Comparison of ENCODE assay signal across 8 mouse cellular contexts in the genomic region with DNA sequence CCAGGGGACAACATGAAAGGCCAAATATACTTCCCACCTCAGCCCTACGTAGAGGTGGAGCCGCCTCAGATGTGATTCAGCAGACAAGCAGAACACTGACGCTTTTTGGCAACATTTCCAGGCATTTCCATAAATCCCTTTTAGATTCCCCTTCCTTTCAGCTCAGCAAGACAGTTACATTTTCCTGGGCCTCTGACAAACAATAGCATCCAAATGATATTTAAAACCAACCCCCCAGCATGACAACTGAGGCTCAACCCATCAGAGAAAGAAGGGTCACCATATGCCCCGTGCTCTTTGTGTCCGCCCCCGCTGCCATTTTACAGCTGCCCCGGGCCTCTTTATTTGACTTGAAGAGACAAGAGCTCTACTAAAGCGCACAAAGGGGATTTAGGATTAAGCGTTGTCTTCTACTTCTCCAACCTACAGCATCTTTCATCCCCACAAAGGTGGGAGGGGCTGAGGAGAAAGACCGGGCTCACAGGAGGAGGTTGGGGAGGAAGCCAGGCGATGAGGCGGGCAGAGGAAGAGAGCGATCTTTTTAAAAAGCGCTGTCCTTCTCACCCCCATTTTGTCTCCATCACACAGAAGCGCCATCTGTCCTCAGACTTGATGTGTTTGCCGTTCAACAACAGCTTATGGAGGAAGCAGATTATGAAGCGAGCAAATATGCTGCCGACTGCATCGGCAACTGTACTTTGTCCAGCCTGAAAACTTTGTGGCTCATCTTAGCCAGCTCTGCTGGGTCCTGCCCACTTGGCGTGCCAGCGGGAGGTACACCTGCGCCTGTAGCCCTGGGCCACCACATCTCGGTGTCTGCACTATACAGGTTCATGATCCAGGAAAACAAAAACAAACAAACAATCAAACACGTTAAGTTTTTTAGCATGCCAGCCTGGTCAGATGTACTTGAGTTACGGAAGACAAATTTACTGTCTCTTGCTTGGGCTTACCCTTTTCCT. TPM values are rescaled to one million over a fixed set of nuclear protein-coding genes. Genes with fewer than 3 reads are reported as not detected.
A peak's percentile ranks its signal among the peaks of the same experiment; 100 is the strongest.
DNase-seq lines count a peak whose midpoint lies in the region; ATAC-seq and TF ChIP-seq lines count a peak whose summit lies in the region.

No protein-coding gene starts in this region.

- H3K4me3 ChIP-seq in stomach, embryonic 14.5 days (ENCODE audit: low read depth, low read length): no peak overlapping the region; the same call in 1 of the 2 replicates
- no peak overlapping the region for H3K4me3 ChIP-seq in stomach, postnatal 0 days (ENCODE audit: low read depth, low read length)
- H3K4me3 ChIP-seq in forebrain, embryonic 10.5 days: peak overlapping the region; percentile 40
- peak overlapping the region; percentile 14 for H3K4me3 ChIP-seq in neural tube, embryonic 14.5 days (ENCODE audit: low read depth, low read length)
- no peak overlapping the region for H3K4me3 ChIP-seq in gastrocnemius, adult 2 months

- no peaks in the 10 kb centered on the region for H3K9me3 ChIP-seq in stomach, embryonic 14.5 days (ENCODE audit: control insufficient read depth, low read depth, low read length)
- no peaks in the 10 kb centered on the region for H3K9me3 ChIP-seq in stomach, postnatal 0 days (ENCODE audit: control insufficient read depth, low read length)
- no peaks in the 10 kb centered on the region for H3K9me3 ChIP-seq in forebrain, embryonic 10.5 days
- H3K9me3 ChIP-seq in neural tube, embryonic 14.5 days (ENCODE audit: control insufficient read depth, low read length): no peaks in the 10 kb centered on the region

- no peaks in the 10 kb centered on the region for H3K36me3 ChIP-seq in stomach, embryonic 14.5 days (ENCODE audit: control insufficient read depth, insufficient read depth, low read length)
- H3K36me3 ChIP-seq in stomach, postnatal 0 days (ENCODE audit: control insufficient read depth, insufficient read depth, low read length): no peaks in the 10 kb centered on the region
- no peaks in the 10 kb centered on the region for H3K36me3 ChIP-seq in forebrain, embryonic 10.5 days (replicated peaks)
- no peaks in the 10 kb centered on the region for H3K36me3 ChIP-seq in neural tube, embryonic 14.5 days (ENCODE audit: control insufficient read depth, insufficient read depth, low read length)

- 0 out of 2 replicates have a peak, but pooled peaks cover 2% of the 10 kb centered on the region for H3K4me1 ChIP-seq in stomach, embryonic 14.5 days (ENCODE audit: control insufficient read depth, insufficient read depth, low read length)
- no peaks in the 10 kb centered on the region for H3K4me1 ChIP-seq in stomach, postnatal 0 days (replicated peaks; ENCODE audit: control insufficient read depth, insufficient read depth)
- peaks cover 15% of the 10 kb centered on the region for H3K4me1 ChIP-seq in forebrain, embryonic 10.5 days
- peaks cover 10% of the 10 kb centered on the region; the same call in 1 of the 2 replicates for H3K4me1 ChIP-seq in neural tube, embryonic 14.5 days (ENCODE audit: control insufficient read depth, insufficient read depth, low read length)

- H3K27ac ChIP-seq in stomach, embryonic 14.5 days (ENCODE audit: low read length): no peak overlapping the region
- no peak overlapping the region for H3K27ac ChIP-seq in stomach, postnatal 0 days (replicated peaks)
- peak overlapping the region; percentile 56 for H3K27ac ChIP-seq in forebrain, embryonic 10.5 days
- H3K27ac ChIP-seq in neural tube, embryonic 14.5 days (ENCODE audit: low read depth, low read length): no peak overlapping the region
- H3K27ac ChIP-seq in gastrocnemius, adult 2 months: no peak overlapping the region

- intact Hi-C loops in gastrocnemius, adult 2 months (cut with DNase I): no loop called here

- H3K9ac ChIP-seq in stomach, embryonic 14.5 days (replicated peaks; ENCODE audit: low read depth, low read length): no peak overlapping the region
- no peak overlapping the region for H3K9ac ChIP-seq in stomach, postnatal 0 days (ENCODE audit: low read length)
- peak overlapping the region; percentile 41; the same call in 1 of the 2 replicates for H3K9ac ChIP-seq in neural tube, embryonic 14.5 days (replicated peaks; ENCODE audit: low read depth, low read length)

- 43% methylated on average over 25 of the region's 25 CpGs for WGBS in stomach, embryonic 14.5 days
- WGBS in stomach, postnatal 0 days: 43% methylated on average over 25 of the region's 25 CpGs
- 15% methylated on average over 25 of the region's 25 CpGs for WGBS in forebrain, embryonic 10.5 days
- 18% methylated on average over 25 of the region's 25 CpGs for WGBS in neural tube, embryonic 14.5 days

- DNase-seq in stomach, postnatal 0 days (ENCODE audit: low spot score): no peak
- DNase-seq in forebrain, embryonic 10.5 days (ENCODE audit: extremely low spot score, low spot score): peak; percentile 46
- peak; percentile 51 to 57 for DNase-seq in layer of hippocampus, postnatal 14 days (ENCODE audit: low spot score in 2 of 2)
- DNase-seq in gastrocnemius, adult 2 months: no peak
- DNase-seq in yolk sac, embryonic 10.5 days (ENCODE audit: low spot score): no peak

- no peak for TF ChIP-seq CTCF in stomach, postnatal 0 days (IDR thresholded peaks at IDR 0.05; ENCODE audit: low read depth)
- TF ChIP-seq CTCF in gastrocnemius, adult 2 months (IDR thresholded peaks at IDR 0.05): no peak

- H3K27me3 ChIP-seq in stomach, embryonic 14.5 days (ENCODE audit: control insufficient read depth, insufficient read depth, low read length): no peaks in the 10 kb centered on the region
- no peaks in the 10 kb centered on the region for H3K27me3 ChIP-seq in stomach, postnatal 0 days (ENCODE audit: control insufficient read depth, insufficient read depth, low read length)
- H3K27me3 ChIP-seq in forebrain, embryonic 10.5 days (ENCODE audit: poor library complexity, severe bottlenecking): peaks cover 97% of the 10 kb centered on the region
- no peaks in the 10 kb centered on the region for H3K27me3 ChIP-seq in neural tube, embryonic 14.5 days (ENCODE audit: control insufficient read depth, insufficient read depth, low read length)

- ATAC-seq in stomach, embryonic 14.5 days (ENCODE audit: insufficient number of reproducible peaks, insufficient read depth, low FRiP score, low read depth): no peak
- no peak for ATAC-seq in stomach, postnatal 0 days (ENCODE audit: low FRiP score, low TSS enrichment)
- ATAC-seq in neural tube, embryonic 14.5 days (ENCODE audit: low read depth): 0 out of 2 replicates have a peak, but pooled peaks have one; percentile 31
- ATAC-seq in megakaryocyte progenitor cell, adult 5-6 weeks (replicated peaks; ENCODE audit: poor library complexity): no peak

- peak overlapping the region; percentile 23; the same call in 1 of the 2 replicates for H3K4me2 ChIP-seq in stomach, embryonic 14.5 days (replicated peaks; ENCODE audit: low read depth, low read length)
- no peak overlapping the region for H3K4me2 ChIP-seq in stomach, postnatal 0 days (replicated peaks; ENCODE audit: low read depth)
- H3K4me2 ChIP-seq in neural tube, embryonic 14.5 days (ENCODE audit: low read depth, low read length): peak overlapping the region; percentile 46

- TF ChIP-seq EP300 in stomach, postnatal 0 days (optimal IDR thresholded peaks at IDR 0.05): no peak

RNA-seq across cellular contexts. Expression of gene Cdca7, which starts 53.7 kb away (rescaled TPM):
- polyA plus RNA-seq in stomach, embryonic 14.5 days (2014; fragmentation: Nextera tagmentation; extraction: Ambion mirVana): 151 and 157 TPM in 2 replicates
- polyA plus RNA-seq in stomach, postnatal 0 days (2015; fragmentation: Nextera tagmentation; extraction: Ambion mirVana): 40.3 and 42.7 TPM in 2 replicates
- 280 and 291 TPM in 2 replicates for polyA plus RNA-seq in forebrain, embryonic 10.5 days (2016; fragmentation: Nextera tagmentation; extraction: Ambion mirVana)
- 1 to 10 TPM; 5.2 to 6.7 TPM for total RNA-seq in layer of hippocampus, postnatal 14 days (2021)
- 12.8 and 15.5 TPM in 2 replicates for polyA plus RNA-seq in neural tube, embryonic 14.5 days (2014; fragmentation: Nextera tagmentation; extraction: Ambion mirVana)
- 155 and 165 TPM in 2 replicates for total RNA-seq in megakaryocyte progenitor cell, adult 5-6 weeks (2015)
- 221 and 252 TPM in 2 replicates for total RNA-seq in megakaryocyte progenitor cell, adult 5-6 weeks (2017)
- under 1 TPM; 0.36 to 0.99 TPM for total RNA-seq in gastrocnemius, adult 2 months (2021)

Comparison
In these comparisons a context has a peak if more than half of its experiments do, and no peak if none do; other contexts are left out.
1. H3K4me3 ChIP-seq: peak in forebrain, embryonic 10.5 days (single experiment) and neural tube, embryonic 14.5 days (single experiment); none in stomach, embryonic 14.5 days (single experiment), stomach, postnatal 0 days (single experiment) and gastrocnemius, adult 2 months (single experiment).
2. DNase-seq: peak in forebrain, embryonic 10.5 days (single experiment) and layer of hippocampus, postnatal 14 days (2 of 2); none in stomach, postnatal 0 days (single experiment), gastrocnemius, adult 2 months (single experiment) and yolk sac, embryonic 10.5 days (single experiment).